Mouse (Mus musculus) MEL (cell line): Measurements from ENCODE around the gene Mrpl24. TPM values are rescaled to one million over a fixed set of nuclear protein-coding genes. Genes with fewer than 3 reads are reported as not detected.

ENCODE experiments used
- DNase-seq: peaks from one replicate; pipeline ENCODE4 v3.0.0; 2011; ENCODE audit warnings: low read depth, low spot score
- H3K27ac ChIP-seq: 2 replicates; pipeline ENCODE4 v1.5.1; 2012; ENCODE audit warnings: low read depth, mild to moderate bottlenecking, control low read depth, low read length, moderate library complexity; ENCODE audit not compliant: control insufficient read depth
- H3K27me3 ChIP-seq, 2 experiments: fragments of 150-350 bp in 1 of 2; sonication (generic) in 1 of 2; 2 replicates each; pipeline ENCODE4 v1.6.1; 2012; ENCODE audit warnings: low read length in 2 of 2, mild to moderate bottlenecking in 2 of 2, improper control_type of control experiment in 1 of 2, moderate library complexity in 1 of 2; ENCODE audit not compliant: insufficient read depth in 2 of 2, control insufficient read depth in 1 of 2
- H3K36me3 ChIP-seq, 2 experiments: 2 replicates each; pipeline ENCODE4 v1.6.1; 2012 to 2014; ENCODE audit warnings: low read length in 2 of 2, improper control_type of control experiment in 1 of 2, inconsistent platforms in 1 of 2, mild to moderate bottlenecking in 1 of 2; ENCODE audit not compliant: insufficient read depth in 2 of 2, control insufficient read depth in 1 of 2
- H3K4me1 ChIP-seq, 2 experiments: fragments of 150-350 bp in 1 of 2; sonication (generic) in 1 of 2; 2 replicates each; pipeline ENCODE4 v1.6.1; 2012; ENCODE audit warnings: low read length in 2 of 2, improper control_type of control experiment in 1 of 2, mild to moderate bottlenecking in 1 of 2; ENCODE audit not compliant: insufficient read depth in 2 of 2, control insufficient read depth in 1 of 2
- H3K4me3 ChIP-seq, 2 experiments: fragments of 150-350 bp in 1 of 2; sonication (generic) in 1 of 2; 2 replicates each; pipeline ENCODE4 v1.5.1; 2012; ENCODE audit warnings: low read depth in 2 of 2, low read length in 2 of 2, mild to moderate bottlenecking in 2 of 2, moderate library complexity in 2 of 2, control low read depth in 1 of 2, improper control_type of control experiment in 1 of 2; ENCODE audit not compliant: control insufficient read depth in 1 of 2, insufficient read depth in 1 of 2
- H3K79me2 ChIP-seq: 2 replicates; pipeline ENCODE4 v1.6.1; 2012; ENCODE audit warnings: mild to moderate bottlenecking, low read length, moderate library complexity; ENCODE audit not compliant: control insufficient read depth, poor library complexity, insufficient read depth
- H3K9ac ChIP-seq: 2 replicates; pipeline ENCODE4 v1.6.1; 2012; ENCODE audit warnings: low read depth, mild to moderate bottlenecking, control low read depth, low read length, moderate library complexity; ENCODE audit not compliant: control insufficient read depth, poor library complexity, severe bottlenecking
- H3K9me3 ChIP-seq: fragments of 150-350 bp; sonication (generic); replicated peaks from 2 replicates; pipeline ENCODE4 v1.6.1; 2012; ENCODE audit warnings: mild to moderate bottlenecking, low read length, improper control_type of control experiment, moderate library complexity; ENCODE audit not compliant: insufficient read depth
- BHLHE40 ChIP-seq: IDR thresholded peaks from 2 replicates; pipeline ENCODE4 v1.6.1; 2012; ENCODE audit warnings: low read depth, mild to moderate bottlenecking, inconsistent platforms, low read length, improper control_type of control experiment, borderline replicate concordance
- CHD1 ChIP-seq: IDR thresholded peaks from 2 replicates; pipeline ENCODE4 v1.6.1; 2012; ENCODE audit warnings: low read depth, mild to moderate bottlenecking, inconsistent platforms, low read length, improper control_type of control experiment
- CHD2 ChIP-seq: IDR thresholded peaks from 2 replicates; pipeline ENCODE4 v1.6.1; 2011; ENCODE audit warnings: low read length, improper control_type of control experiment
- E2F4 ChIP-seq: IDR thresholded peaks from 2 replicates; pipeline ENCODE4 v1.6.1; 2011; ENCODE audit warnings: low read depth, low read length, improper control_type of control experiment, borderline replicate concordance
- ELF1 ChIP-seq: IDR thresholded peaks from 2 replicates; pipeline ENCODE4 v1.6.1; 2014; ENCODE audit warnings: low read depth, mild to moderate bottlenecking, inconsistent platforms, low read length, improper control_type of control experiment, moderate library complexity
- HCFC1 ChIP-seq: IDR thresholded peaks from 2 replicates; pipeline ENCODE4 v1.6.1; 2012; ENCODE audit warnings: low read depth, mild to moderate bottlenecking, inconsistent platforms, low read length, improper control_type of control experiment, moderate library complexity
- JUND ChIP-seq: IDR thresholded peaks from 2 replicates; pipeline ENCODE4 v1.6.1; 2011; ENCODE audit warnings: low read depth, mild to moderate bottlenecking, improper control_type of control experiment, low read length
- KAT2A ChIP-seq: conservative IDR thresholded peaks from 2 replicates; pipeline ENCODE4 v1.6.1; 2012; ENCODE audit warnings: low read depth, low read length, improper control_type of control experiment, inconsistent platforms
- MAFK ChIP-seq: IDR thresholded peaks from 2 replicates; pipeline ENCODE4 v1.6.1; 2011; ENCODE audit warnings: low read depth, mild to moderate bottlenecking, low read length, improper control_type of control experiment, borderline replicate concordance
- MAX ChIP-seq: IDR thresholded peaks from 2 replicates; pipeline ENCODE4 v1.6.1; 2011; ENCODE audit warnings: low read length, improper control_type of control experiment
- MXI1 ChIP-seq: IDR thresholded peaks from 2 replicates; pipeline ENCODE4 v1.6.1; 2011; ENCODE audit warnings: mild to moderate bottlenecking, low read depth, low read length, improper control_type of control experiment
- MYB ChIP-seq: IDR thresholded peaks from 2 replicates; pipeline ENCODE4 v1.6.1; 2011; ENCODE audit warnings: mild to moderate bottlenecking, low read depth, low read length, improper control_type of control experiment
- NELFE ChIP-seq: IDR thresholded peaks from 2 replicates; pipeline ENCODE4 v1.6.1; 2011; ENCODE audit warnings: low read depth, low read length, improper control_type of control experiment
- NRF1 ChIP-seq: IDR thresholded peaks from 2 replicates; pipeline ENCODE4 v1.6.1; 2014; ENCODE audit warnings: low read depth, mild to moderate bottlenecking, inconsistent platforms, low read length, improper control_type of control experiment, moderate library complexity; ENCODE audit not compliant: poor library complexity, insufficient read depth, severe bottlenecking
- POLR2A ChIP-seq, 2 experiments: IDR thresholded peaks; 2 replicates each; pipeline ENCODE4 v1.6.1; 2011 to 2012; ENCODE audit warnings: low read length in 2 of 2, mild to moderate bottlenecking in 2 of 2, control low read depth in 1 of 2, improper control_type of control experiment in 1 of 2, low read depth in 1 of 2, moderate library complexity in 1 of 2; ENCODE audit not compliant: control insufficient read depth in 1 of 2, insufficient read depth in 1 of 2, poor library complexity in 1 of 2
- POLR2AphosphoS2 ChIP-seq: IDR thresholded peaks from 2 replicates; pipeline ENCODE4 v1.6.1; 2011; ENCODE audit warnings: low read length, improper control_type of control experiment
- RAD21 ChIP-seq: IDR thresholded peaks from 2 replicates; pipeline ENCODE4 v1.6.1; 2011; ENCODE audit warnings: mild to moderate bottlenecking, low read depth, low read length, improper control_type of control experiment
- RCOR1 ChIP-seq: IDR thresholded peaks from 2 replicates; pipeline ENCODE4 v1.6.1; 2012; ENCODE audit warnings: low read depth, mild to moderate bottlenecking, inconsistent platforms, low read length, improper control_type of control experiment
- SIN3A ChIP-seq: IDR thresholded peaks from 2 replicates; pipeline ENCODE4 v1.6.1; 2012; ENCODE audit warnings: low read length, improper control_type of control experiment, inconsistent platforms
- TAL1 ChIP-seq: IDR thresholded peaks from 2 replicates; pipeline ENCODE4 v1.6.1; 2012; ENCODE audit warnings: mild to moderate bottlenecking, inconsistent platforms, low read length, moderate library complexity, mixed read lengths
- TBP ChIP-seq: IDR thresholded peaks from 2 replicates; pipeline ENCODE4 v1.8.0; 2011; ENCODE audit warnings: low read depth, low read length, improper control_type of control experiment
- TCF12 ChIP-seq: IDR thresholded peaks from 2 replicates; pipeline ENCODE4 v1.6.1; 2014; ENCODE audit warnings: low read depth, mild to moderate bottlenecking, inconsistent platforms, low read length, improper control_type of control experiment, moderate library complexity
- USF1 ChIP-seq: IDR thresholded peaks from 2 replicates; pipeline ENCODE4 v1.6.1; 2014; ENCODE audit warnings: low read depth, mild to moderate bottlenecking, inconsistent platforms, low read length, improper control_type of control experiment, moderate library complexity
- USF2 ChIP-seq, 2 experiments: IDR thresholded peaks; 2 replicates each; pipeline ENCODE4 v1.6.1; 2011 to 2012; ENCODE audit warnings: improper control_type of control experiment in 2 of 2, low read length in 2 of 2, borderline replicate concordance in 1 of 2, inconsistent platforms in 1 of 2, low read depth in 1 of 2, mild to moderate bottlenecking in 1 of 2; ENCODE audit not compliant: insufficient read depth in 1 of 2
- ZC3H11A ChIP-seq: IDR thresholded peaks from 2 replicates; pipeline ENCODE4 v1.6.1; 2012; ENCODE audit warnings: low read depth, mild to moderate bottlenecking, inconsistent platforms, low read length, improper control_type of control experiment
- ZKSCAN1 ChIP-seq: IDR thresholded peaks from 2 replicates; pipeline ENCODE4 v1.6.1; 2012; ENCODE audit warnings: low read depth, mild to moderate bottlenecking, inconsistent platforms, low read length, improper control_type of control experiment, moderate library complexity
- ZNF384 ChIP-seq: IDR thresholded peaks from 2 replicates; pipeline ENCODE4 v1.6.1; 2012; ENCODE audit warnings: low read depth, mild to moderate bottlenecking, inconsistent platforms, low read length, improper control_type of control experiment
- polyA plus RNA-seq, 2 experiments: library from polyadenylated mRNA; stranded (reverse) in 1 of 2; unstranded in 1 of 2; fragments of >175 nt in 1 of 2; fragments of >200 nt in 1 of 2; gene quantifications; 2 replicates each; pipeline versions ENCODE4 v1.2.1 to v1.2.4; 2012; ENCODE audit warnings: low replicate concordance in 2 of 2, low read depth in 1 of 2; ENCODE audit not compliant: insufficient read length in 2 of 2, insufficient read depth in 1 of 2, missing spikeins in 1 of 2
- total RNA-seq: library from RNA; depleted of rRNA; stranded (reverse); fragments of 300-350 nt; gene quantifications from 2 replicates; pipeline ENCODE4 v1.2.3, GENCODE M21; 2012

The Mrpl24 gene
- total and polyA plus RNA-seq, 3 experiments: 59.5 to 77.3 TPM; not detected in 1

GRCm38 (mm10) chr3:87929341-87930077, 10.2 kb downstream of the Mrpl24 start:
- TF ChIP-seq MYB (no peak), CHD2 (no peak), POLR2A (IDR thresholded peaks at IDR 0.05; ENCODE audit: control insufficient read depth in 1 of 2, insufficient read depth in 1 of 2, low read depth in 1 of 2, low read length in 2 of 2, poor library complexity in 1 of 2) (peak in 1 of 2 experiments; percentile 39; a peak in 2 of 4 replicates), NELFE (no peak; the same call in 1 of the 2 replicates), POLR2AphosphoS2 (0 out of 2 replicates have a peak, but pooled peaks have one; percentile 3), CHD1 (peak; percentile 56; the same call in 1 of the 2 replicates), TBP (peak; percentile 62; the same call in 1 of the 2 replicates), MXI1 (no peak), ZC3H11A (no peak), HCFC1 (peak; percentile 69; the same call in 1 of the 2 replicates)
- peaks cover 51% of the 10 kb centered on the region for H3K79me2 ChIP-seq
- peak; percentile 83 for DNase-seq
- no peaks in the 10 kb centered on the region for H3K9me3 ChIP-seq
- H3K4me1 ChIP-seq: peaks cover 0 to 18% of the 10 kb centered on the region in 2 experiments; a peak in 2 of 4 replicates
- H3K36me3 ChIP-seq: peaks cover 9 to 31% of the 10 kb centered on the region in 2 experiments
- peak overlapping the region; percentile 74 to 82 for H3K4me3 ChIP-seq
- H3K9ac ChIP-seq: peak overlapping the region; percentile 69
- H3K27me3 ChIP-seq: no peaks in the 10 kb centered on the region
- peak overlapping the region; percentile 57 for H3K27ac ChIP-seq

- Histone ChIP-seq H3K4me1 (peaks cover 0 to 18% of the 10 kb centered on the region in 2 experiments; a peak in 2 of 4 replicates), H3K27me3 (no peaks in the 10 kb centered on the region), H3K9me3 (no peaks in the 10 kb centered on the region), H3K4me3 (peak within 1 kb of the TSS; percentile 83 to 97), H3K9ac (peak within 1 kb of the TSS; percentile 98), H3K36me3 (peaks cover 9 to 31% of the 10 kb centered on the region in 2 experiments), H3K27ac (peak within 1 kb of the TSS; percentile 87), H3K79me2 (peaks cover 55% of the 10 kb centered on the region)
- peak; percentile 99 for DNase-seq
- peak; percentile 88 for TF ChIP-seq ELF1
- no peak for TF ChIP-seq USF1
- no peak for TF ChIP-seq TAL1
- TF ChIP-seq ZNF384: no peak
- TF ChIP-seq KAT2A: peak; percentile 80
- peak; percentile 36; the same call in 1 of the 2 replicates for TF ChIP-seq TBP
- no peak; the same call in none of the 2 replicates for TF ChIP-seq TCF12
- TF ChIP-seq MYB: no peak
- TF ChIP-seq NELFE: peak; percentile 66
- TF ChIP-seq NRF1: peak; percentile 80
- no peak for TF ChIP-seq MAFK
- peak; percentile 87 for TF ChIP-seq SIN3A
- TF ChIP-seq E2F4: no peak
- no peak for TF ChIP-seq JUND
- TF ChIP-seq RCOR1: no peak
- no peak for TF ChIP-seq USF2 (IDR thresholded peaks at IDR 0.05; ENCODE audit: borderline replicate concordance in 1 of 2, insufficient read depth in 1 of 2, low read depth in 1 of 2, low read length in 2 of 2)
- peak; percentile 72 for TF ChIP-seq MAX
- TF ChIP-seq POLR2AphosphoS2: peak; percentile 82
- no peak for TF ChIP-seq ZKSCAN1
- TF ChIP-seq BHLHE40: no peak
- TF ChIP-seq RAD21: peak; percentile 28
- TF ChIP-seq MXI1: peak; percentile 80
- peak; percentile 39; the same call in 1 of the 2 replicates for TF ChIP-seq ZC3H11A
Measured at GRCm38 (mm10) chr3:87930078-87930795, 10.9 kb downstream of the Mrpl24 start, which contains the start of the genes Isg20l2 and Rrnad1. Gene Isg20l2, plus strand, starts transcription at chr3:87930314. Gene Rrnad1, minus strand, starts transcription at chr3:87930717.
